Mouse (Mus musculus) macrophage (primary cell): Measurements from ENCODE around the gene Cxcl14. TPM values are rescaled to one million over a fixed set of nuclear protein-coding genes. Genes with fewer than 3 reads are reported as not detected.

Experiments used
- H3K27ac ChIP-seq: fragments of 350-480 bp; formaldehyde crosslinking; 2 replicates; pipeline ENCODE4 v1.9.0; 2021
- H3K36me3 ChIP-seq: fragments of 350-480 bp; formaldehyde crosslinking; 2 replicates; pipeline ENCODE4 v1.9.0; 2021; ENCODE audit errors: inconsistent target
- H3K4me3 ChIP-seq: fragments of 350-480 bp; formaldehyde crosslinking; 2 replicates; pipeline ENCODE4 v1.9.0; 2021; ENCODE audit errors: inconsistent target
- H3K79me2 ChIP-seq: fragments of 350-480 bp; formaldehyde crosslinking; 2 replicates; pipeline ENCODE4 v1.9.0; 2021; ENCODE audit errors: inconsistent target
- WGBS: methylation state at CpG from one replicate; pipeline ENCODE4 v1.1.7; 2026; ENCODE audit warnings: inconsistent platforms; ENCODE audit not compliant: missing documents; 5-methylcytosine and 5-hydroxymethylcytosine counted together
- polyA plus RNA-seq: library from polyadenylated mRNA; stranded (reverse); fragments of 250-400 nt; gene quantifications from 3 replicates; pipeline ENCODE4 v1.2.4, GENCODE M21; 2018; ENCODE audit warnings: inconsistent platforms

Gene Cxcl14
- polyA plus RNA-seq, 1 experiment from 2014 or later: 0.39 TPM

DNA sequence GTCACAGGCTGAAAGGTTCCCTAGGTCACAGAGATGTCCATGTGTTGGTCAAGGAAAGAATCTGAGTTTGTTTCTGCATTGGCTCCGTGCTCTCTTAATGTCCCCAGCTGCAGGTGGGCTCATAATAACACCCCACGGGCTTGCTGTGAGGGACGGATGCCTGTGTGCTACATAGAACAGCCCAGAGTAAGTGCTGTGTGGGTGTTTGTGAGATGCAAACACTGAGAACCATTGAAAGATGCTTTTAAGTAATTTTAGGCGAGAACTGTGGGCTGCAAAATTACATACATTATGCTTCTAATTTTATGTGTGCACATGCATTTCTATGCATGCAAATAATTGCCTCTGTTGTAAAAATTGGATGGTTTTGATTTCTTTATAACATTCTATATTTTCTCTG lies 20.6 kb upstream of the Cxcl14 start:
- Histone ChIP-seq H3K4me3 (no peak overlapping the region), H3K79me2 (no peaks in the 10 kb centered on the region), H3K36me3 (no peaks in the 10 kb centered on the region), H3K27ac (no peak overlapping the region)
- WGBS: 92% methylated on average over 4 of the region's 4 CpGs

DNA sequence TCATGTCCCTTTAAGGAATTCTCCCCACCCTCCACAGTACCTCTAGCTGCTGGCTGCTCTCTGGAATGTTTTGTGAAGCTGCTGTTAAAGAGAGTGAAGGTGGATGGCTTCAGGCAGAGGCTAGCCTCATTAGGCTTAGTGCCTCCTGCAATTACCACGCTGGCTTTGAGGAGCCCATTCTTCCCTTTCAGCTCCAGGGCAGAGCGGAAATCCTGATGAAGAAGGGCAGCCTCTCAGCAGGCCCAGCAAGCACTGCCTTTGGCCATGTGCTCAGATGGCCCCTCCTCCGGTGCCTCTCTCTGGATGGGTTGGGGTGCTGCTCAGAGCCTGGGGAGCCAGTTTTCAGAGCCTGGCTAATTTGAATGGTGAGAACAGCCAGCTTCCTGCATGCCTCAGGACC lies 18.9 kb upstream of the Cxcl14 start:
- no peak overlapping the region for H3K27ac ChIP-seq
- 83% methylated on average over 3 of the region's 3 CpGs for WGBS
- no peaks in the 10 kb centered on the region for H3K79me2 ChIP-seq
- H3K36me3 ChIP-seq: no peaks in the 10 kb centered on the region
- no peak overlapping the region for H3K4me3 ChIP-seq

DNA sequence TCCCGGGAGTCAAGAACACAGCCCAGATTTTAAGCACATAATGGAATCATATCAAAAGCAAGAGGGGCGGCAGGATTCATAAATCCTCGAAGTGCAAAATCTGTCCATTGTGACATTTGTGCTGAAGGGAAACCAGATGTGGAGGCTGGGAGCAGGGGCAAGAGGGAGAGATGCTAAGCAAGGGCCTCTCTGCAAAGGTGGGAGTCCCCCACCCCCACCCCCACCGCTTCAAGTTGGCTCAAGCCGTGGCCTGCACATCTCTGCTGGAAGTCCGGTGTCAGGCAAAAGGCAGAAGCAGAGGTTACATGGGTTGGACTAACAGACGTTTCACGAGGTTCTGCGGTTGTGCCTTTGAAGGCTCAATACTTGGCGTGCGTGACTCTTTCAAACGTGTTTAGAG lies 8.7 kb upstream of the Cxcl14 start:
- WGBS: 83% methylated on average over 12 of the region's 12 CpGs
- Histone ChIP-seq H3K27ac (no peak overlapping the region), H3K36me3 (no peaks in the 10 kb centered on the region), H3K79me2 (no peaks in the 10 kb centered on the region), H3K4me3 (no peak overlapping the region)

DNA sequence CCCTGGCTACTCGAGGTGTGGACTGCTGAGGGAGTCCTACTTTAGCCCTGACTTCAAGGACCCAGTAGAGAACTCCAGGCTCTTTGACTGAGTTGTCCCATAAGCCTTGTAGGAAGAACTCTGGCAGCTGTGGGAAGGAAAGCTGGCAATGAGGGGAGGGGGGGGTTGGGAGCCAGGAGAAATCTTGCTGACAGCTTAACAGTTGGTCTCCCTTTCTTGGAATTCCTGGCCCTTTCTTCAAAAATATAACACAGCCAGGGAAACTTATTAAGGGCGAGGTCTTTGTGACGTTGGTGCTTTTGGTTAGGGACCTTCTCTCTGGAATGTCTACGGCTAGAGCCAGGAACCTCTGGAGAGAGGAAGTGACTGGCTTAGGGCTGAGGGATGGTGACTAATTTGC lies 8.1 kb upstream of the Cxcl14 start:
- Histone ChIP-seq H3K36me3 (no peaks in the 10 kb centered on the region), H3K4me3 (no peak overlapping the region), H3K27ac (no peak overlapping the region), H3K79me2 (no peaks in the 10 kb centered on the region)
- 63% methylated on average over 4 of the region's 4 CpGs for WGBS

DNA sequence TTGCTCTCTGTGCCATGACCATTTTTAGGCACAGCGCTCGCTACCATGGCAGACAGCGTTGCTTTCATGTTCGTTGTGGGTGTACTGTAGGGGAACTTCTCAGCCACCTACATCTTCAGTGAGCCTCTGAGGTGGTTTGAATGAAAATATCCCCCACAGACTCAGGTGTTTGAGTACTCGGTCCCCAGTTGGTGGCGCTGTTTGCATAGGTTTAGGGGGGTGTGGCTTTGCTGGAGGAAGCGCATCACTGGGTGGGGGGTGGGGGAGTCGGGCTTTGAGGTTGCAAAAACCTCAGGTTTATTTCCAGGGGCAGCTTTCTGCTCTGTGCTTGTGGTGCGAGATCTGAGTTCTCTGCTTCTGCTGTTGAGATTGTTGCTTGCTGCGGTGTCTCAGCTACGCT lies 3.0 kb upstream of the Cxcl14 start:
- Histone ChIP-seq H3K4me3 (no peak overlapping the region), H3K36me3 (no peaks in the 10 kb centered on the region), H3K27ac (no peak overlapping the region), H3K79me2 (no peaks in the 10 kb centered on the region)
- 91% methylated on average over 11 of the region's 11 CpGs for WGBS

DNA sequence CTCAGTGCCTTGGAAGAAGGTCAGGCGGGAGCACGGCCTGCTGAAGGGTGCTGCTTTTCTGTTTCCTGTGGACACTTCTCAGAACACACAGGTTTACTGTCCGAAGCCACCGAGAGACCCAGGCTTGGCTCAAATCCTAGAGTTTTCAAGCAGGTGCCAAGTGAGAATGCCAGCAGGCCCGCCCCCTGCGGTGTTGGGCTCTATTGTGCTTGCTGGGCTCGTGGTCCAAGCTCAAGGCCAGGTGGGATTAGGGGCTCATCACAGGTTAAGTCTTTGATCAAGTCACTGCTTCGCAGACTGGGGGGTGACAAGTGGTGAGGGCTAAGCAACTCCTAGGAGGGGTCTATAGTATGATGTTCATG lies 289 bp upstream of the Cxcl14 start:
- no peaks in the 10 kb centered on the region for H3K79me2 ChIP-seq
- no peak overlapping the region for H3K27ac ChIP-seq
- WGBS: 7% methylated on average over 8 of the region's 8 CpGs
- H3K4me3 ChIP-seq: no peak overlapping the region
- no peaks in the 10 kb centered on the region for H3K36me3 ChIP-seq

DNA sequence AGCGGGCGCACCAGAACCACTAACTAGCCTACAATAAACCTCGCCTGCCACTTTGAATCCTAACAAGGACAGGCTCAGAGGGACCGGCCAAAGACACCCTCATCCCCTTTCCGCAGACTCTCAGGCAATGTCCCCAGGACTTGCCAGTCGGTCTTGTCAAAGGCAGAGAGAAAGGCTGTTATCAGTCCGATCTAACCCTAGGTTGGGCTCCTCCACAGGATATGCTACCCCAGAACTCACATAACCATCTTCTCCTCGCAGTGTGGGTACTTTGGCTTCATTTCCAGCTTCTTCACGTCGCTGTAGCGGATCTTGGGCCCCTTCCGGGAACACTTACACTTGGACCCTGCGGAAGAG lies 787 bp downstream of the Cxcl14 start:
- Histone ChIP-seq H3K79me2 (no peaks in the 10 kb centered on the region), H3K36me3 (no peaks in the 10 kb centered on the region), H3K4me3 (no peak overlapping the region), H3K27ac (no peak overlapping the region)
- 12% methylated on average over 13 of the region's 13 CpGs for WGBS

DNA sequence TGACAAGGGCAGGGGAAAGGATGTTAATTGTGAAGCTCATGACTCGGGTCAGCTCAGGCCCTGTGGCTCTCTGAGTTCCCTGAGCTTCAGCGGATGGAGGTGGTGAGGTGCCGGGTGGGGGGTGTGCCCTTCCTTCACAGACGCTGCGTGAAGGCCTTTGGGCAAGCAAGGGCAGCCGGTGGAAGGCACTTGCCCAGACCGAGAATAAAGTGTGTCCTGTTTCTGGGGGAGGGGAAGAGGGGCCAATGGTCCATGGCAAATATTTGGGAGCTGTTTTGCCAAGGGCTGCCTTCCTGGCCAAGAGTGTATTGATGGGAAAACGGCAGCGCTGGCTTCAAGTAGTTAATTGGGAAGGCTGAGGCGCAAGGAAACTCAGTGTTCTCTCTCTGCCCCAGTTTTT lies 1.4 kb downstream of the Cxcl14 start:
- H3K4me3 ChIP-seq: no peak overlapping the region
- no peak overlapping the region for H3K27ac ChIP-seq
- H3K36me3 ChIP-seq: no peaks in the 10 kb centered on the region
- H3K79me2 ChIP-seq: no peaks in the 10 kb centered on the region
- 14% methylated on average over 10 of the region's 10 CpGs for WGBS

DNA sequence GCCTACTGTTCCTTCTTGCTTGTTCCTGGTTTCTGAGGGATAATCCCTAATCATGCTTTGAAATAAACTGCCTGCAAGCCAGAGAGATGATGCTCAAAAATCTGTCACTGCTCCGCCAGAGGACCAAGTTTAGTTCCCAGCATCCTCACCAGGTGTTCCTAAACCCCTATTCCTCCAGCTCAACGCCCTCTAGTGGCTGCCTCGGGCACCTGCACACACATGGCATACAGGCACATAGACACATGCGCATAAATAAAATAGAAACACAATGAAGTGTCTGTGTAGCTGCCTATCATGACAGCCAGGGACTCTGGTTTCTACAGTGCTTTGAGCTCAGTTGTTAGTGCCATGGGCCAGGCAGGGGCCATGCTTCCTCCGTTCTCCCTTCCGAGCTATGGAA lies 6.4 kb downstream of the Cxcl14 start:
- H3K79me2 ChIP-seq: no peaks in the 10 kb centered on the region
- WGBS: 78% methylated on average over 6 of the region's 6 CpGs
- H3K4me3 ChIP-seq: no peak overlapping the region
- no peak overlapping the region for H3K27ac ChIP-seq
- H3K36me3 ChIP-seq: no peaks in the 10 kb centered on the region

DNA sequence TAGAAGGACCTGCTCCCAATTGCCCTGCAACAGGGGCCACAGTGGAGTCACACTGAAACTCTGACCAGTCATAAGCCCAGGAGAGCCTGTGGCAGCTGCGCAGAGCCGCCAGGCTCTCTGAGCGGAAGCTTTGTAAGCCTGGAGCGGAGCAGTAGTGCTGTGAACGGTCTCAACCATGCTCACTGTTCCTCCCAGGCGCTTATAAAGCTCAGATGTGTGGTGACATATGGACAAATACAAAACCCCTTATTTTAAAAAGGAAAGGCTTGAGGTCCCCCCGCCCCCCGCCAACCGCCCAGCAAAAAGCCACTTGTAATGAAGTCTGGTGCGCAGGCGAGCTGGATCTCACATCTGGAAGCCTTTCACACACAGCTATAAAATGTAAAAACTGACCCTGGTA lies 7.1 kb downstream of the Cxcl14 start:
- no peak overlapping the region for H3K27ac ChIP-seq
- H3K36me3 ChIP-seq: no peaks in the 10 kb centered on the region
- H3K79me2 ChIP-seq: no peaks in the 10 kb centered on the region
- H3K4me3 ChIP-seq: no peak overlapping the region
- 88% methylated on average over 11 of the region's 11 CpGs for WGBS

DNA sequence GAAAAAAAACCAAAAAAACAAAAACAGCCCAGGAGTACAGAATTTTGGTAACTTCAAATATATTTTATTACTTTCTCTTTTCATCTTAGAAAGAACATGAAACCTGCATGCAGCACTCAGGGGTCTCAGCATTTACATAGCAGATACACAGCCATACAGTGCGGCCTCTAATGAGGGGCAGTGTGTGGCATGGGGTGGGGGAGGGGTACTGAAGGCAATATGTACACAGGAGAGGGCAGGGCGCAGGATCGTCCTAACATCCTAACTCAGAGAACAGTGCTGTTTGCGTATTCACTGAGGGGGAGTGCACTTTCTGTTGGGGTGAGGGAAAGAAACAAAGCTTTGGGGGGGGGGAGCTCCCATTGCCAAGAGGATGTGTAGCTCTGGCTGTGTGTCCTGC lies 7.8 kb downstream of the Cxcl14 start:
- no peaks in the 10 kb centered on the region for H3K36me3 ChIP-seq
- no peak overlapping the region for H3K4me3 ChIP-seq
- no peak overlapping the region for H3K27ac ChIP-seq
- WGBS: 47% methylated on average over 4 of the region's 4 CpGs
- H3K79me2 ChIP-seq: no peaks in the 10 kb centered on the region

DNA sequence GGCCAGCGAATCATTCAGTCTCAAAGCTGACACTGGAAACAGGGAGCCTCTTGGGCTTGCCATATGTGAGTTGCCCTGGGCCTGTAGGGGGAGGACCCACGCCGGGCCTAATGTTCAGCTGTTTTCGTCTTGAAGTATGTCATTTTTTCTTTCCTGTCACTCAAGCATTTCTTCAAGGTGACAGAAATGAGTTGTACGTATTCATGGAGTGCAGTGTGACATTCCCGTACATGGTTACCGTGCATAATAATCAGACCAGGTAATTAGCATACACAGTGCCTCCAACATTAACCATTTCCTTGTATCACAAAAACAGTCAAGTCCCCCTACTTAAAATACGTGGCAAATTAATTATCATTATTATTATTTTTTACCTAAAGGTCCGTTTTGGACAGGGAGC lies 9.3 kb downstream of the Cxcl14 start:
- Histone ChIP-seq H3K36me3 (no peaks in the 10 kb centered on the region), H3K27ac (no peak overlapping the region), H3K79me2 (no peaks in the 10 kb centered on the region), H3K4me3 (no peak overlapping the region)
- 90% methylated on average over 7 of the region's 9 CpGs for WGBS

DNA sequence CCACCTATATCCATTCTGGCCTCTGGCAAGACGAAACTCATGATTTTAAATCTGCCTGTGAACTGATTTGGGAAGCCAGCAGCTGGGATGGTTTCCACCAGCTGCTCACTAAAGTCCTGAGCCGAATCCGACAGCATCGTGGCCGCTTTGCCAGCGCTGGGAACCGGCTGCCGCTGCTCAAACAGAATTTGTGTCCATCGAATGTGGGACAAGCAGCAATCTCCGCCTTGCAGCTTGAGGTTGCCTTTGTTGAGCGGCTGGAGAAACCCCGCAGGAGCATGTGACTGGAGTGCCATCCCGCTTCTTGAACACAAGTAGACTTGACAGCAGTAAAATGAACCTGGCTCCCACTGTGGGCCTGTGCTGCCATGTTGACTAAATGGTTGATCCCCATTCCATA lies 13.0 kb downstream of the Cxcl14 start:
- H3K79me2 ChIP-seq: no peaks in the 10 kb centered on the region
- H3K4me3 ChIP-seq: no peak overlapping the region
- H3K36me3 ChIP-seq: no peaks in the 10 kb centered on the region
- no peak overlapping the region for H3K27ac ChIP-seq
- 94% methylated on average over 12 of the region's 13 CpGs for WGBS

DNA sequence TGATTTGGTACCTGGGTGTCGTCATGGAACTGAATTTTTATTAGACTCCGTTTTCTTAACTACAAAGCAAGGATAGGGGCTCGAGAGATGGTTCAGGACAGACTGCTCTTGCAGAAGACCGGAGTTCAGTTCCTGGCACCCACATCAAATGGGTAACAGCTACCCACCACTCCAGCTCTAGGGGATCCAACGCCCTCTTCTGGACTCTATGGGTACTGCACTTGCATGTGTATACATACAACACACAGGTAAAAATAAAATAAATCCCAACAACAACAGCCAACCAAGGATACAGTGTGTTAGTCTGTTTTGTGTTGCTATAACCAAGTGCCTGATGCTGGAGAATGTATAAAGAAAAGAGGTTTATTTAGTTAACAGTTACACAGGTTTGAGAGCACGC lies 16.0 kb downstream of the Cxcl14 start:
- H3K36me3 ChIP-seq: no peaks in the 10 kb centered on the region
- no peaks in the 10 kb centered on the region for H3K79me2 ChIP-seq
- no peak overlapping the region for H3K4me3 ChIP-seq
- H3K27ac ChIP-seq: no peak overlapping the region
- WGBS: 86% methylated on average over 6 of the region's 6 CpGs

DNA sequence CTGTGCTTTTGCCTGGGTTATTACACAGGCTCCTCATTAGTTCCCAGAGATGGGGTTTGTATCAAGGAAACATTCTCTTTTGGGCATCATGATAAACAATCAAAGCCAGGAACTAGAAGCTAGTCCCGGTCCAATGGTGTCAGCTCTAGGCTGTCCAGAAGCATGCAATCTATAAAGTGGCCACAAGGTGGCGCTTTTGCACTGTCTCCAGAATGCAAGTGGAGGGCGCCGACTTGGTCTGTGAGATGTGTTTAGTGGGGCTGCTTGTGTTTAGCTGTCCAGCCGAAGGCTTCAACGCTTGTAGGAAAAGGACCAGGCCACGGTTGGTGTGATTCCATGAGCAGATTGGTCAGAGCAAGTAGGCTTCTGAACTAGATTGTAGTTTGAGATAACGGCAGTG lies 16.9 kb downstream of the Cxcl14 start:
- WGBS: 22% methylated on average over 8 of the region's 8 CpGs

DNA sequence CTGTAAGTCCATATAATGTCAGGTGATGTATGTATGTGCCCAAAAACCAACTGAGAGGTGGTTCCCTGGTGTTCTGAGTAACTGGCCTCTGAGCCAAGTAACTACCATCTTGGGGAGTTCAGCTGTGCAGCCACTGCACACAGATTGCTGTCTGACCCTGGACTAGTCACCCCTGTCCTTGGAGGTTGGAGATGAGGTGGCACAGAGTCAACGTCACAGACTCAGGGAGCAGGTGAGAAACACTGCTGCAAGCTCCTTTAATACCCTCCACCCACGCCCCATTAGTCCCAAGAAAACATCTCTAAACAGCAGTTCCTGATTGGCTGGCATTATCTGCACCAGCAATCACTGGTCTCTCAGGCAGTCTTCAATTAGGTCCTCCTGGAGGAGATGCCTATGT lies 21.2 kb downstream of the Cxcl14 start:
- 71% methylated on average over 2 of the region's 2 CpGs for WGBS
- H3K27ac ChIP-seq: no peak overlapping the region
- no peak overlapping the region for H3K4me3 ChIP-seq
- H3K36me3 ChIP-seq: no peaks in the 10 kb centered on the region
- H3K79me2 ChIP-seq: no peaks in the 10 kb centered on the region

More for the DNA sequence above, 16.9 kb downstream of the Cxcl14 start:
- Histone ChIP-seq H3K79me2 (no peaks in the 10 kb centered on the region), H3K36me3 (no peaks in the 10 kb centered on the region), H3K4me3 (no peak overlapping the region), H3K27ac (no peak overlapping the region)

DNA sequence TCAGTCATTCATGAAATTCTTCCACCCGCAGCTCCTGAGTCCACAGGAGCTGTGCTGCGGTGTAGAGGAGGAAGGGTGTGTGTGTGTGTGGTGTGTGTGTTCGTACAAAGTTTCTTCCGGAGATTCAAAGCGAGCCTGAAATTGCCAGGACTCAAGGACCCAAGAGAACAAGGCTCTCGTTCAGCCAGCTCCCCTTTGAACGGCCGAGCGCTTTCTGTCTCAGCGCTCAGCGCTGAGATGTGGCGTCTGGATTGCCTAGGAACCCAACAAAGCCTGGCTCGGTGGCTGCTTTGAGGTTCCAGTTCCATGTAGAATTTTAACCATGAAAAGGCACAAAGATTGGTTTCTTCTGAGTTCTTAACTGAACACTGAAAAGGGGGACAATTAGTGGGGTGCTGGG lies 26.2 kb downstream of the Cxcl14 start:
- Histone ChIP-seq H3K4me3 (no peak overlapping the region), H3K36me3 (no peaks in the 10 kb centered on the region), H3K79me2 (no peaks in the 10 kb centered on the region), H3K27ac (no peak overlapping the region)
- 71% methylated on average over 13 of the region's 13 CpGs for WGBS
